Mouse (Mus musculus) regulatory T cell (primary cell): Measurements from ENCODE around the gene Ablim1.

Experiments used
- in situ Hi-C: fragments of 300-600 bp; cut with MboI, MseI; formaldehyde crosslinking; loops from one replicate; pipeline ENCODE4 v1.15.1; 2025; ENCODE audit warnings: high pct_unique_total_duplicates

The Ablim1 gene

DNA sequence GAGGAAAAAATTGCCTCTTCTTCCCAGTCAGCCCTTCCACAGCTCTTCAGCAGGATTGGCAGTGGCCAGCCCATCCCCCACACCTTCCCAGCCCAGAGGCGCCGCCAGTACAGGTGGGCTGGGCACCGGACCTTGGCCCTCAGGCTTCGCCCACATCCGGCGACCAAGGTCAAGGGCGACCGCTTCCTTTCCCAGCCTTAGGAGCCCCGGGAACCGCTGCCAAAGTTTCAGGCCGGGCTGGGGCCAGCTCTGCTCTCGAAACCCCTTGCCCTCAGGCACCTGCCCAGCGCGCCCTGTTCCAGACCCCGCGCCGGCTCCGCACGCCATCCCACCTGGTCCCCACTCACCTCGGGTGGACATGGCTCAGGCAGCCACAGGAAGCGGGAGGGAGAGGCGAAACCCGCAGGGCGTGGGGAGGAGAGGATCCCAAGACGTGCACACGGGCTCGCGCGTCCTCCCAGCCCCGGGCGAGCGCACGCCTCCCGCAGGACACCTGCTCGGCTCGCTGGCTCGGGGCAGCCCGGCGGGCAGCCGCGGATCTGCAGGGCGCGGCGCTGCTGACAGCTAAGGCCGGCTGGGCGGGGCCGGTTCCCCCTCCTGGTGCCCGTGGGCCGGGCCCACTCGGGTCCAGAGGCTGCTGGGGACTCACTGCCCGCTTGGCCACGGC is at the start of gene Ablim1:
TSS of gene Ablim1 (minus strand) at position 574 of the 667 bp plus-strand sequence.
- in situ Hi-C loops: no loop called here

DNA sequence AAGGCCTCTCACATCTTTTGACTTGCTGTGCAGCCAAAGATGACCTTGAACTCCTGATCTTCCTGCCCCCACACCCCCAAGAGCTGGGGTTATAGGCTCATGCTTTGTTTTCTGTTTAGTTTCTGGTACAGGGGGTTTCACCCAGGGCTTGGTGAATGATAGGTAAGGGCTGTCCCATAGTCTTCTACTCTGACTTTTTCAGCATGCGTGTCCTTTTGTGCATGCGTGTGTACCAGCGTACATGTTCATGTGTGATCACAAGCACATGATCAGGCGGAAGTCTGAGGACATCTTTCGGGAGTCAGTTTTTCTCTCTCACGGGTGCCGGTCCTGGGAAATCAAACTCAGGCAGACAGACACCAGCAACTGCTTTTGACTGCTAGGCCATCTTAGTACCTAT is 48.8 kb upstream of the Ablim1 start:
- in situ Hi-C loops: no loop called here

DNA sequence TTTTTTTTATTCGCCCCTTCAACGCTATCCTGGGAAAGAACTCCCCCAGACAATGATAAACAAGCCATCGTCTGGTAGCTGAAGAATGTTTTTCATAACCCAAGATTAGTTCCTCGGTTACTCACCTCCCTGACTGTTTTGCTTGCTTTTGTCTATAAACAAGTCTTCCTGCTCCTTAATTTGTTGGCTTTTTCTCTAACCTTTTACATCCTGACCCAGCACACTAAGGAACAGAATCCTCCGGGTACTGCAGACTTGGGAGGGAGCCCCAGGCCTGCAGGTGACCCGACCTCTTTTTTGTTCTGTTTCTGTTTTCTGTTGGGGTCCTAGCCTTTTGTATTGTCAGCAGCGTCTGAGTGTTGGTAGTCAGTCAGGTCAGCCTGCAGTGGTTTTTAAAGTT is 48.4 kb upstream of the Ablim1 start:
- in situ Hi-C loops: no loop called here

DNA sequence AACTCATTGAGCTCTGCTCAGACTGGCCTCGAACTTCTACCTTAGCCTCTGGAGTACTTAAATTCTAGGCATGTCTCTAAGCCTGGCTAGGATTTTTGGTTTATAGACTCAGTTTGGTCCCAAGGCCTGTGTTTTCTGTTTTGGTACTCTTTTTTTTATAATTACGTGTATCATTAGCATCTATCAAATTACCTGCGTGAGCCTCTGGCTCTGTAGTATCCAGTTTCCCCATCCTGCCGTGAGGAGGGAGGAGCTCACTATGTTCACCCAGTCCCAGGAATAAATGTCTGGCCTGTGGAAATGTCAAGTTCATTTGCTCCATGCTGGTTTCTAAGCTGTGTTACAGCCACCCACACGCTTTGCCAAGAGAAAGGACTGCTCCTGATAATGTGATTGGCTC is 47.9 kb upstream of the Ablim1 start:
- in situ Hi-C loops: no loop called here

- in situ Hi-C loops: no loop called here
Observed at GRCm38 (mm10) chr19:57361939-57362307, 47.2 kb upstream of the Ablim1 start.

- in situ Hi-C loops: no loop called here
Observed at GRCm38 (mm10) chr19:57361131-57361938, 46.6 kb upstream of the Ablim1 start.

DNA sequence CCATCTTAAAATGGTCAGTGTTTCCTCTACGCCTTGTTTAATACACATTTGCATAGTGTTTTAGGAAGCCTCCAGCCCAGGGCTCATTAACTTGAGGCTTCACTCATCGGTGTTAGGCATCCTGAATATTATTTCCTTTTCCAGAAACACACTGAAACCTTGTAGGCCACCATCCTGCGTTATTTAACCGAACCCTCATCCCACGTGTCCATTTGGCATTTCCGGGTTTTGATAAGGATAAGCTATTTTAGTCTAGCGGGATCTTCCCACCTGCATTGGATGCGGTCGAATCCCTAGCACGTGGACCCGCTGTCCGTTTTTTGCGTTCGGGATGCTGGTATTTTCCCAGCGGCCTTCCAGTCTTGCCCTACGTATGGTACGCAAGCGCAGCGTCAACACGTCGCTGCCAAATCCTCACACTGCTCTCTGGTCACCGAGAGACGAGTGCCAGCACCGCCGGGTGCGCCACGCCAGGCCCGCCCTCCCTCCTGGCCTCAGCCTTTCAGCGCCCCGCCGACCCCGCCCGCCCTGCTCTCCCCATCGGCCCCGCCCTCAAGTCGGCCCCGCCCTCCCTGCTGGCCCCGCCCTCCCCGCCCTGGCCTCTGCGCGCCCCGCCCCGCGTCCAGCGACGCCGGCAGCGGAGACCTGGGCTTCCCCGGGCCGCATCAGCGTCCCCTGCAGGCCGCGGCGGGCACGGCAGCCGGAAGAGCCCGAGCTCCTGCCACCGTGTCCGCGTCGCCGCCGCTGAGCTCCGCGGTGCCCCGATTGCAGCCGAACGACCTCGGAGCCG is 45.8 kb upstream of the Ablim1 start, which contains the start of gene Fam160b1:
TSS of gene Fam160b1 (plus strand) at position 340 of the 790 bp plus-strand sequence.
- in situ Hi-C loops: no loop called here

- in situ Hi-C loops: no loop called here
Observed at GRCm38 (mm10) chr19:57359701-57360326, 45.1 kb upstream of the Ablim1 start.

DNA sequence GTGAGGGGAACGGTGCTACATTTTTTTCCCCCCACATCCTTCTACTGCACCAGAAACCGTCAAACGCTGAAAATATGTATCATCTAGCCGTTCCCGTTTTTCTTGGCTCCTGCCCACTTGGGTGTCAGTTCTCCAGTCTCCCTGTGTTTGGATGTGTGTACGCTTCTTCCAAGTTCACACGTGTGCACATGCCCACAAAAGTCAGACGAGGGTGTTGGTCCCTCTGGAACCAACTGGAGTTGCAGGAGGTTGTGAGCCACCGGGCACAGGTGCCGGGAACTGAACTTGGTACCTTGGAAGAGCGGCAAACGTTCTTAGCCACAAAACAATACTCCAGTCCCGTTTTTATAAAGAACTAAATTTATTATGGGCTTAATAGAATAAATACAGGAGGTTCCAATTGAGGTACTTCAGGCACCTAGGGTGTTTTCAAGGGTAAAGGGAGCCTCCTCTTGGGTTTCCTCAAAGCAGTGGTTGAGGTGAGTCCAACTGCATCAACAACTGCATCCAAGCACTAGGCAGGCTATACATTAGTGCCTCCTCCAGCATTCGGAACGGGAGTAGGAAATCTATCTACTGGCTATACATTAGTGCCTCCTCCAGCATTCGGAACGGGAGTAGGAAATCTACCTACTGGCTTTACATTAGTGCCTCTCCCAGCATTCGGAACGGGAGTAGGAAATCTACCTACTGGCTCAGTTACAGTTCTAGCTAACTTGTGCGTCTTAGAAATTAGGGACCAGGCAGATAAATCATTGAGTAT is 44.3 kb upstream of the Ablim1 start:
- in situ Hi-C loops: no loop called here

- in situ Hi-C loops: no loop called here
Observed at GRCm38 (mm10) chr19:57358322-57358721, 43.6 kb upstream of the Ablim1 start.

- in situ Hi-C loops: no loop called here
Observed at GRCm38 (mm10) chr19:57357811-57358210, 43.1 kb upstream of the Ablim1 start.

DNA sequence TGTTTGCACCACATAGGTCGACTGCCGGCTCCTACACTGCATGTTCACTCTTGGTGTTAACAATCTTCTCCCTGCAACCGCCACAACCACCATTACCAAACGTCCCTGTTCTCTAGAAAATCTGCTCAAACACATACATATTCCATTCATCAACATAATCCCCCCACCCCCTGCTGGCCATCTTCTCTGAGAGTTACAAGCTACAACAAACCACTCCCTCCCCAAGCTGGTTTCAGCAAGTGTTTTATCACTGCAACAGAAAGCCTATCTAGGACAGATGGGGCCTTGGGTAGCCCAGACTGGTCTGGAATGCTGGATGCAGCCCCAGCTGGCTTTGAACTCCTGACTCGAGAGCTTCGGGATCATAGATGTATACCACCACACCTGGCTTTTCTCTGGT is 42.5 kb upstream of the Ablim1 start:
- in situ Hi-C loops: no loop called here

DNA sequence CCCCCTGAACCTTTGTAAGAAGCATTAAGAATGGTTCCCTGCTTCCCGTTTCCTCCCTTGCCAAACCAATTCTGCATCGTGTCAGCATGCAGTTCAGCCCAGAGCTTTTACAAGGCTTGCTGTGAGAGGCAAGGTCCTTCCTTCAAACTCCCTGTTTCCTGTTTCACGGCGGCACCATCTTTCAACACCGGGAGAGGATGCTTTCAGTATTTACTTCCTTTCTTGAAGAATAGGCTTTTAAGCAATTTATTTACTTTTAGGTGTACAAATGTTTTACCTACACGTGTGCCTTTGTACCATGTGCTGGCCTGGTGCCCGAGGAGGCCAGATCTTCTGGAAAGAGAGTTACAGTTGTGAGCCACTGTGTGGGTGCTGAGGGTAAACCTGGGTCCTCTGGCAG is 41.6 kb upstream of the Ablim1 start:
- in situ Hi-C loops: no loop called here

GRCm38 (mm10) chr19:57355451-57356251 is 40.9 kb upstream of the Ablim1 start:
- in situ Hi-C loops: no loop called here

- in situ Hi-C loops: no loop called here
Observed at GRCm38 (mm10) chr19:57354715-57355114, 40.0 kb upstream of the Ablim1 start.

DNA sequence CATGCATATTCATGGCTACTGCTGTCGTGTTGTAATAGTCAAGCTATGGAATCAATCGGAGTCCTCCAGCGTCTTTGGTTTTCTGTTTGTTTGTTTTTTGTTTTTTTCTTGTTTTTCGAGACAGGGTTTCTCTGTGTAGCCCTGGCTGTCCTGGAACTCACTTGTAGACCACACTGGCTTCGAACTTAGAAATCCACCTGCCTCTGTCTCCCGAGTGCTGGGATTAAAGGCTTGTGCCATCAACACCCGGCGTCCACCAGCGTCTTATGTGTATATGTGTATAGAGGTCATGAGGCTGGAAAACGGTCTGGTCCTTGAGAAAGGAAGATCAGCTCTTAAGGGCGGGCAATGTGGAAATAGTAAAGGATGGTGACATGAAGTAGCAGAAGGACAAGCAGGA is 39.3 kb upstream of the Ablim1 start:
- in situ Hi-C loops: no loop called here

DNA sequence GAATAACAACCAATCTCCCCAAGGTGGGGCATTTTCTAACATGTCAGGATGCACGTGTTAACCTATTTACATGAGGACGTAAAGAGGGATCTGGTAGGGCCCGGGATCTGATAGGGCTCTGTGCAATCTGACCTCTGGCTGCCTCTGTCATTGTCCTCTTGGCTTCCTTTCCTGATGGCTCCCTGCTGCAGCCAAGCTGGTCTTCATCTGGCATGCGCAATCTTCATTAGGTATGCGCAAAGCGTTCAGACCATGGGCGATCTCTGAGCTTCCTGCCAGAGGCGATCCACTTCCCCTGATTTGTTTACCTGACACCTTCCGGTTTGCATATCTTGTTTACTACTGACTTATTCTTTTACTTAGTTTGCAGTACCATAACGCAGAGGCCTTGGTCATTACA is 38.5 kb upstream of the Ablim1 start:
- in situ Hi-C loops: no loop called here

DNA sequence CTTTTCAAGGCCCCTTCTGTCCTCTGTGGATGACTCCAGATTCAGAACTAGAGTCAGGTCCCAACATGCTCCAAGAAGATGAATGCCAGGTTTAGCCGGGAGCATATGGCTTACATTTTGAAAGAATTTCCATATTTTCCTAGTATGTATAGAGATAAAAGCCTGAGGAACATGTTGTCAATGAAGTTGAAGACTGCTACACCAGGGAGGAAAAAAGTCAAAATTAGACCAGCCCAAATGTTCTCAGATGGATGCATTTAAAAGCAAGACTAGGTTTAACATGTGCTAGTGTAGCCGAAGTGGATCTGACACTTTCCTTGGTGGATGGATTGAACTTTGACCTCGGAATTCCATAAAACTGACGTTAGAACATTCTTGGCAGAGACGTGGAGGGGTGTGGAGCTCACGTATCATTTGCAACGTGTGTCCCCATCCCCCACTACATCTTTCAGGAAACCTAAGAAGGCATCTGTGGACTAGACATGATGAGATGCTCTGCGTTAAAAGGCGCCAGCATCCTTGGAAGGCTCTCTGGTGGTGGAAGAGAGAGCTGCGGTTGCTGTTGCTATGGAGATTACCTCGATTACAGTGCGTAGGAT is 37.7 kb upstream of the Ablim1 start:
- in situ Hi-C loops: no loop called here

DNA sequence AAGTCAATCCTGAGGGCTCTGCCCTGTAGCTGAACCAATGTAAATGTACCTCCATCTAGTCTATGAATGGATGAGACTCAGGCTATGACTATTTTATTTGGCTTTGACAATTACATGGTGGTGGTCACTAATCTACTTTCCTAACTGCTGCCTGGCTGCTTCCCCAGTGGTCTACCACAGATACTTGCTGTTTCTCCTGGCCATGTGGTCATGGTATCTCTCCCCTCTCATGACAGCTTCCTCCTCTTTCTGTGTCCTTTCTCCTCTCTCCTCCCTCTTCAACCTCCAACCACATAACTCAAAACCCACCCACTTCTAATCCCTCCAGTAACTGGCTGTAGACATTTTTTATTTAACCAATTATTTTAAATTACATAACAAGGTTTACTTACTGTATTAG is 34.4 kb upstream of the Ablim1 start:
- in situ Hi-C loops: no loop called here

DNA sequence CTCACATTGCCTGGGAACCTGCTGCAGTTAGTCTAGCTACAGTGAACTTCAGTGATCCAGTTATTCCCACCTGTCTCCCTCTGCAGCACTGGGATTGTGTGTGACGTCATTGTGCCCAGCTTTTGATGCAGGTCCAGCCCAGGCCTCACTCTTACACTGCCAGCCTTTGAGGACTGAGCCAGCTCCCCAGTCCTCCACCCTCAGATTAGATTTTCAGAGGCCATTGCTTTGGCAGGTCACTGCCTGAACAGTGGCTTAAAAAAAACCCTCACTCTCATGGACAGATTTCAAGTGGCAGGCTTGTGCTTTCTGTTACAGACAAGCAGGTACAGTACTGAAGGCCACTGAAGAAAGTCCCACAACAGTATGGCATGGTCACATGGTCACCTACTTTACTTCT is 30.0 kb upstream of the Ablim1 start:
- in situ Hi-C loops: loop anchor here (5.0 kb wide), 1 partner anchor 277 kb away; no protein-coding TSS in a partner anchor
